In the genomic region with DNA sequence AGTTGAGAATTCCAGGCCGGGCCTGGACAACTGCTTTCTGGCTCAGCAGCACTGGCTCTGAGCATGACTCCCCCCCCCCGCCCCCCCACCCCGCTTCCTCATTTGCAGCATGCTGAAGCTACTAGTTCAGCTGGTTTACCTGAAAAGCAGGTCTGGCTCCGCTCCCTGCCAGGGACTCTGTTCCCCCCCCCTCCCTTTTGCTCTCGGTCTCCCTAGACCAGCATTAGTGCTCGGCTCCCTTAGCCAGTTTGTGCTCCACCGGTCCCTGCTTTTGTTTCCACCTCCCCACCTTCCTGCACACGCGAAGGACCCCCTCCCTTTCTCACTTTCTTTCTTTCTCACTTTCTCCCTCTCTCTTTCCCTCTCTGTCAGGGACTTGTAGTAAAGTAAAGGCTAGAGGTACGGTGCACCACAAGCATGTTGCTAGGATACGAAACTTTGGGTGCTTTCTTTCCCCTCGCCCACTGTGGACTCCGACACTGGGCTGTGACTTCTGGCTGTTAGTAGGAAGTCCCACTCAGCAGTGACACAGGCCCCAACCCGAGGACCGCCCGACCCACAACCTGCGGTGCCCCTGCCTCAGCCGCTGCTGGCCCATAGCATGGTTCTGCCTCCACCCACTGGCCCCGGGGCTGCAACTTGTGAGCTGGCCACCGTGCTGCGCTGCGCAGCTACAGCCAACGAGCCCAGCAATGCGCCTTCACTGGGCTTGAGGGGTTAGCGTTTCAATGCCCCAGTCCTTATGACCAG, we compare ENCODE assay signal across 8 mouse cellular contexts.
DNase-seq lines count a peak whose midpoint lies in the region; ATAC-seq and TF ChIP-seq lines count a peak whose summit lies in the region.

No protein-coding gene starts in this region.

- H3K27me3 ChIP-seq in ES-Bruce4 (ENCODE audit: control insufficient read depth, insufficient read depth, low read length, poor library complexity, severe bottlenecking), result no peaks in the 10 kb centered on the region; the same call in 1 of the 2 replicates
- H3K27me3 ChIP-seq in forebrain, embryonic 11.5 days (ENCODE audit: control insufficient read depth, insufficient read depth, low read length), result no peaks in the 10 kb centered on the region
- H3K27me3 ChIP-seq in limb, embryonic 12.5 days, result peaks cover 17% of the 10 kb centered on the region; the same call in 1 of the 2 replicates
- no peaks in the 10 kb centered on the region for H3K27me3 ChIP-seq in neural tube, embryonic 13.5 days

- peak; percentile 83 for DNase-seq in heart, adult 11 months
- DNase-seq in heart, postnatal 4 days, result no peak
- peak; percentile 71 for DNase-seq in forebrain, embryonic 11.5 days (ENCODE audit: low spot score)
- no peak for DNase-seq in spleen, postnatal 14 days (ENCODE audit: low spot score in 2 of 2)
- no peak for DNase-seq in layer of hippocampus, postnatal 14 days (ENCODE audit: low spot score in 2 of 2)

- peak overlapping the region; percentile 45 for H3K4me2 ChIP-seq in forebrain, embryonic 11.5 days (ENCODE audit: low read depth, low read length, severe bottlenecking)
- peak overlapping the region; percentile 58 for H3K4me2 ChIP-seq in limb, embryonic 12.5 days
- H3K4me2 ChIP-seq in neural tube, embryonic 13.5 days, result peak overlapping the region; percentile 47

- no peaks in the 10 kb centered on the region for H3K4me1 ChIP-seq in ES-Bruce4 (ENCODE audit: control insufficient read depth, insufficient read depth, low read length)
- H3K4me1 ChIP-seq in forebrain, embryonic 11.5 days (replicated peaks; ENCODE audit: control insufficient read depth, insufficient read depth, low read length), result no peaks in the 10 kb centered on the region
- H3K4me1 ChIP-seq in limb, embryonic 12.5 days (replicated peaks), result peaks cover 10% of the 10 kb centered on the region
- peaks cover 5% of the 10 kb centered on the region; the same call in 1 of the 2 replicates for H3K4me1 ChIP-seq in neural tube, embryonic 13.5 days (replicated peaks)

- H3K36me3 ChIP-seq in ES-Bruce4 (ENCODE audit: control insufficient read depth, insufficient read depth, low read length, poor library complexity, severe bottlenecking), result no peaks in the 10 kb centered on the region
- H3K36me3 ChIP-seq in forebrain, embryonic 11.5 days (ENCODE audit: control insufficient read depth, insufficient read depth, low read length), result no peaks in the 10 kb centered on the region
- no peaks in the 10 kb centered on the region for H3K36me3 ChIP-seq in limb, embryonic 12.5 days
- H3K36me3 ChIP-seq in neural tube, embryonic 13.5 days, result no peaks in the 10 kb centered on the region

- peak; percentile 28 for TF ChIP-seq CTCF in ES-Bruce4 (IDR thresholded peaks at IDR 0.05; ENCODE audit: low read depth, low read length)

- TF ChIP-seq EP300 in ES-Bruce4 (IDR thresholded peaks at IDR 0.05; ENCODE audit: insufficient read depth, low read depth, low read length), result no peak

- 12% methylated on average over 25 of the region's 25 CpGs for WGBS in forebrain, embryonic 11.5 days
- 13% methylated on average over 25 of the region's 25 CpGs for WGBS in limb, embryonic 12.5 days
- 14% methylated on average over 25 of the region's 25 CpGs for WGBS in neural tube, embryonic 13.5 days

- H3K4me3 ChIP-seq in ES-Bruce4 (ENCODE audit: low read depth, low read length), result peak overlapping the region; percentile 8
- H3K4me3 ChIP-seq in forebrain, embryonic 11.5 days (ENCODE audit: low read depth, low read length), result peak overlapping the region; percentile 18; the same call in 1 of the 2 replicates
- H3K4me3 ChIP-seq in limb, embryonic 12.5 days (replicated peaks), result peak overlapping the region; percentile 33
- peak overlapping the region; percentile 11; the same call in 1 of the 2 replicates for H3K4me3 ChIP-seq in neural tube, embryonic 13.5 days

- TF ChIP-seq POLR2A in ES-Bruce4 (IDR thresholded peaks at IDR 0.05; ENCODE audit: insufficient read depth, low read length), result no peak

- peak; percentile 81 for ATAC-seq in forebrain, embryonic 11.5 days (replicated peaks; ENCODE audit: low FRiP score)
- ATAC-seq in limb, embryonic 12.5 days (ENCODE audit: insufficient number of reproducible peaks, insufficient read depth, low FRiP score, low TSS enrichment, low read depth), result peak; percentile 67; the same call in 1 of the 2 replicates
- peak; percentile 67; the same call in 1 of the 2 replicates for ATAC-seq in neural tube, embryonic 13.5 days (ENCODE audit: low read depth)

- no peak overlapping the region for H3K27ac ChIP-seq in ES-Bruce4 (ENCODE audit: insufficient read depth, low read length)
- no peak overlapping the region for H3K27ac ChIP-seq in forebrain, embryonic 11.5 days (ENCODE audit: low read depth, low read length)
- H3K27ac ChIP-seq in limb, embryonic 12.5 days, result no peak overlapping the region
- no peak overlapping the region for H3K27ac ChIP-seq in neural tube, embryonic 13.5 days (replicated peaks)

- no peak overlapping the region for H3K9ac ChIP-seq in ES-Bruce4 (ENCODE audit: low read depth, poor library complexity, severe bottlenecking)
- no peak overlapping the region; the same call in 1 of the 2 replicates for H3K9ac ChIP-seq in forebrain, embryonic 11.5 days (ENCODE audit: low read length)
- peak overlapping the region; percentile 37; the same call in 1 of the 2 replicates for H3K9ac ChIP-seq in limb, embryonic 12.5 days (replicated peaks)
- H3K9ac ChIP-seq in neural tube, embryonic 13.5 days, result no peak overlapping the region

- no peaks in the 10 kb centered on the region for H3K9me3 ChIP-seq in ES-Bruce4 (replicated peaks; ENCODE audit: control insufficient read depth, insufficient read depth, low read length, poor library complexity, severe bottlenecking)
- H3K9me3 ChIP-seq in forebrain, embryonic 11.5 days (ENCODE audit: control insufficient read depth, low read length), result no peaks in the 10 kb centered on the region
- H3K9me3 ChIP-seq in limb, embryonic 12.5 days, result no peaks in the 10 kb centered on the region
- H3K9me3 ChIP-seq in neural tube, embryonic 13.5 days, result no peaks in the 10 kb centered on the region

Comparison
In these comparisons a context has a peak if more than half of its experiments do, and no peak if none do; other contexts are left out.
1. DNase-seq: peak in heart, adult 11 months (single experiment) and forebrain, embryonic 11.5 days (single experiment); none in heart, postnatal 4 days (single experiment), spleen, postnatal 14 days (0 of 2) and layer of hippocampus, postnatal 14 days (0 of 2).
2. Peak in every context shown above with its lines, with median percentiles within 50 percentile points of each other: H3K4me3 ChIP-seq, ATAC-seq and H3K4me2 ChIP-seq.